Mouse (Mus musculus): ENCODE data around the gene Tceanc. TPM values are rescaled to one million over a fixed set of nuclear protein-coding genes. Genes with fewer than 3 reads are reported as not detected.

Gene Tceanc
- polyA plus RNA-seq, 1 experiment from 2014 or later = 3.9 TPM

DNA sequence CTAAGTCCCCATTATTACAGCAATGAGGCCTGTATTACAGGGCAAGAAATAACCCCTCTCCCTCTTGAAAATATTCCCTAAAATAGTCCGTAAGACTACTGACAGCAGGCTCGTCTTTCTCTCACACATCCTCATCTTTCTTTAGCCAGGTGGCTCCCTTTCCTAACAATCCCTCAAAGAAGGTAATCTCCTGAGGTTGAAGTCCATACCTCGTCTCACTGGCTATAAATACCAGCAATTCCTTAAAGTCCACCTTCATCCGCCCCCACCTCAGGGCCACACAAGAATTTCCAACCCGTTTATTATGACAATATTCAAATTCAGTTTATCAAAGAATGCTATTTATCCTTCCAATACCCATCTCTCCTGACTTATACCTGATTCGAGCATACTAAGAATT, 45.8 kb downstream of the Tceanc start:
- H3K4me2 ChIP-seq (ENCODE audit: low read length) = no peak overlapping the region
- no peaks in the 10 kb centered on the region; the same call in none of the 2 replicates for H3K4me1 ChIP-seq (ENCODE audit: control insufficient read depth, insufficient read depth, low read depth, low read length)
- H3K36me3 ChIP-seq (ENCODE audit: control insufficient read depth, insufficient read depth, low read length) = no peaks in the 10 kb centered on the region
- no peaks in the 10 kb centered on the region; the same call in 1 of the 2 replicates for H3K27me3 ChIP-seq (replicated peaks; ENCODE audit: control insufficient read depth, insufficient read depth, low read length)
- no peak overlapping the region for H3K9ac ChIP-seq (ENCODE audit: low read depth, low read length)
- no peak for ATAC-seq
- H3K4me3 ChIP-seq (ENCODE audit: low read length) = no peak overlapping the region
- WGBS = 85% methylated on average over 6 of the region's 6 CpGs
- no peaks in the 10 kb centered on the region for H3K9me3 ChIP-seq (ENCODE audit: control insufficient read depth, low read length)
- H3K27ac ChIP-seq (ENCODE audit: low read depth, low read length) = no peak overlapping the region

DNA sequence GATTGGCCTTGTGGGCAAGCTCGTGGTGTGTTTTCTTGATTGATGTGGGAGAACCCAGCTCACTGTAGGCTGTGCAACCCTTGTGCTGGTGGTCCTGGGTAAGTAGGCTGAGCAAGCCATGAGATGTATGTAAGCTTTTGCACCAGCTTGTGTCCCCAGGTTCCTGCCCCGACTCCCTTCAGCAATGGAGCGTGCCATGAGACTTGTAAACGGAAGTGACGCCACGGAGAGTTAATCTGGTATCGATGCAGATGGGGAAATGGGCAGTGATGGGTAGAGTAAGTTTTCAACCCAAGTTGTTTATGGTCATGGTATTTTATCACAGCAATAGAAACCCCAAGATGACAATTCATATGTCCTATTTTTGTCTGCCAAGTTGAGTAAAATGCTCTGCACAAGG, 50.0 kb downstream of the Tceanc start:
- ATAC-seq = no peak
- Histone ChIP-seq H3K9ac (ENCODE audit: low read depth, low read length) (no peak overlapping the region), H3K27ac (ENCODE audit: low read depth, low read length) (no peak overlapping the region), H3K4me1 (ENCODE audit: control insufficient read depth, insufficient read depth, low read depth, low read length) (no peaks in the 10 kb centered on the region), H3K9me3 (ENCODE audit: control insufficient read depth, low read length) (no peaks in the 10 kb centered on the region), H3K4me3 (ENCODE audit: low read length) (no peak overlapping the region), H3K27me3 (replicated peaks; ENCODE audit: control insufficient read depth, insufficient read depth, low read length) (no peaks in the 10 kb centered on the region; the same call in 1 of the 2 replicates), H3K36me3 (ENCODE audit: control insufficient read depth, insufficient read depth, low read length) (no peaks in the 10 kb centered on the region), H3K4me2 (ENCODE audit: low read length) (no peak overlapping the region)
- WGBS = 92% methylated on average over 7 of the region's 7 CpGs

DNA sequence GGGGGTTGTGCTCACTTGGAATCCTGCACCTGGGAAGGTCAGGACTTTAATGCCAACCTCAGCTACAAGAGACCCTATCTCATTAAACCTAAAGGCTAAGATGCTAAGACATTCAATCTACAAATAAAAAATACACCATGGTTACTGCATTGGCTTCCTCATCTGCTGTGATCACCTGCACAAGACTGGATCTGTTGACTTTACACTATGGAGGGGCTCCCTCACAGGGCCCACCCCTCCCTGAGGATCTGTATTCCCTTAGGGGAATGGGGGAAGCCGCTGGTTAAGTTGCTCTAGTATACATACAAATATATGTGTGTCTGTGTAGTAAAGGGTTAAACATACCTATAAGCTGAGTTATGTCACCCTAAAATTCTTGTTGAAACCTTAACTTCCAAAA, 62.8 kb downstream of the Tceanc start:
- Histone ChIP-seq H3K27ac (ENCODE audit: low read depth, low read length) (no peak overlapping the region), H3K4me3 (ENCODE audit: low read length) (no peak overlapping the region), H3K9ac (ENCODE audit: low read depth, low read length) (no peak overlapping the region), H3K36me3 (ENCODE audit: control insufficient read depth, insufficient read depth, low read length) (no peaks in the 10 kb centered on the region), H3K4me2 (ENCODE audit: low read length) (no peak overlapping the region), H3K4me1 (ENCODE audit: control insufficient read depth, insufficient read depth, low read depth, low read length) (no peaks in the 10 kb centered on the region), H3K27me3 (replicated peaks; ENCODE audit: control insufficient read depth, insufficient read depth, low read length) (no peaks in the 10 kb centered on the region), H3K9me3 (ENCODE audit: control insufficient read depth, low read length) (no peaks in the 10 kb centered on the region)
- no peak for ATAC-seq
- 100% methylated on average over 1 of the region's 1 CpGs for WGBS

DNA sequence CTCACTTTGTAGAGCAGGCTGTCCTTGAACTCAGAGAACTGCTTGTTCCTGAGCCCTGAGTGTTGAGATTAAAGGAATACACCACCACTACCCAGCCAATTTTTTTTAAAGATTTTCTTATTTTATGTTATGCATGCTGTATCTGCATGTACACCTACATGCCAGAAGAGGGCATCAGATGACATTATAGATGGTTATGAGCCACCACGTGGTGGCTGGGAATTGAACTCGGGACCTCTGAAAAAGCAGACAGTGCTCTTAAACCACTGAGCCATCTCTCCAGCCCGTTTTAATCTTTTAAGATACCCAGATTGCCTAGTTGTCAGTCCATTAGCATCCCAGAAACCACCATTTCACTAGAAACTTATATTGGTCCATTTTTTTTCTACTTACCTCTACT, 64.0 kb downstream of the Tceanc start:
- WGBS = 79% methylated on average over 3 of the region's 3 CpGs

DNA sequence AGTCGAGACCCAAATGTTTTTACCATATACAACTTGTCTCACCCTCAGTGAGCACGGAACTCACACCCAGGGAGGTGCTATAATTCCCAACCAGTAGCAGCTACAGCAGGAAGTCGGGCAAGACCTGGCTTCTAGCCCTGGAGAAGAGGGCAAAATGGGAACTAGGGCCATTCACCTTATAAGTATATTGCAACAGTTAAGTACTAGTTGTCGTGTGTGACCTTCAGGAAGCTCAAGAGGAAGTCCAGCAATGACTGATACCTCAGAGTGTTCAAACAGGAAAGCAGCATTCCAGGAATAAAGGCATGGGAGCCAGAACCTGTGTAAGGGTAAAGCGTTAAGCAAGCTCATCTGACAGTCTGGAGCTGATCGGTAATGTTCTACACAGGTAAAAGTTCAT, 64.8 kb downstream of the Tceanc start:
- Histone ChIP-seq H3K27ac (ENCODE audit: low read depth, low read length) (no peak overlapping the region), H3K4me2 (ENCODE audit: low read length) (no peak overlapping the region)
- ATAC-seq = no peak

More for the DNA sequence above, 64.0 kb downstream of the Tceanc start:
- Histone ChIP-seq H3K4me1 (ENCODE audit: control insufficient read depth, insufficient read depth, low read depth, low read length) (no peaks in the 10 kb centered on the region), H3K27me3 (replicated peaks; ENCODE audit: control insufficient read depth, insufficient read depth, low read length) (no peaks in the 10 kb centered on the region), H3K9me3 (ENCODE audit: control insufficient read depth, low read length) (no peaks in the 10 kb centered on the region), H3K4me3 (ENCODE audit: low read length) (no peak overlapping the region), H3K4me2 (ENCODE audit: low read length) (no peak overlapping the region), H3K36me3 (ENCODE audit: control insufficient read depth, insufficient read depth, low read length) (no peaks in the 10 kb centered on the region), H3K9ac (ENCODE audit: low read depth, low read length) (no peak overlapping the region), H3K27ac (ENCODE audit: low read depth, low read length) (no peak overlapping the region)
- no peak for ATAC-seq

More for the DNA sequence above, 64.8 kb downstream of the Tceanc start:
- Histone ChIP-seq H3K27me3 (replicated peaks; ENCODE audit: control insufficient read depth, insufficient read depth, low read length) (no peaks in the 10 kb centered on the region), H3K4me1 (ENCODE audit: control insufficient read depth, insufficient read depth, low read depth, low read length) (no peaks in the 10 kb centered on the region), H3K4me3 (ENCODE audit: low read length) (no peak overlapping the region), H3K9ac (ENCODE audit: low read depth, low read length) (no peak overlapping the region), H3K9me3 (ENCODE audit: control insufficient read depth, low read length) (no peaks in the 10 kb centered on the region), H3K36me3 (ENCODE audit: control insufficient read depth, insufficient read depth, low read length) (no peaks in the 10 kb centered on the region)
- WGBS = 82% methylated on average over 6 of the region's 6 CpGs

Other genes with a start within 250 kb of the Tceanc start
- 87.1 and 100 TPM in 2 replicates for gene Trappc2, start 78.0 kb downstream of the Tceanc start, polyA plus RNA-seq (2015; fragmentation: Nextera tagmentation; extraction: Ambion mirVana)
- gene Ofd1, start 77.9 kb downstream of the Tceanc start, polyA plus RNA-seq (2015; fragmentation: Nextera tagmentation; extraction: Ambion mirVana) = 5.6 and 6.0 TPM in 2 replicates
- gene Rab9, start 38.7 kb downstream of the Tceanc start, polyA plus RNA-seq (2015; fragmentation: Nextera tagmentation; extraction: Ambion mirVana) = 45.1 and 53.5 TPM in 2 replicates
- 4.8 and 5.3 TPM in 2 replicates for gene Egfl6, start 67.2 kb upstream of the Tceanc start, polyA plus RNA-seq (2015; fragmentation: Nextera tagmentation; extraction: Ambion mirVana)

Data from hindbrain, embryonic 16.5 days (tissue).